Mouse (Mus musculus): ENCODE data around the gene Cyth1. TPM values are rescaled to one million over a fixed set of nuclear protein-coding genes. Genes with fewer than 3 reads are reported as not detected.

The Cyth1 gene
- polyA plus RNA-seq, 1 experiment from 2014 or later, result 4.7 TPM

- Histone ChIP-seq H3K9me3 (replicated peaks) (no peaks in the 10 kb centered on the region), H3K9ac (no peak overlapping the region), H3K4me3 (no peak overlapping the region), H3K4me2 (no peak overlapping the region), H3K27me3 (replicated peaks) (no peaks in the 10 kb centered on the region), H3K4me1 (peaks cover 6% of the 10 kb centered on the region; the same call in 1 of the 2 replicates), H3K36me3 (no peaks in the 10 kb centered on the region), H3K27ac (no peak overlapping the region)
- WGBS (ENCODE audit: insufficient replicate concordance), result 68% methylated on average over 8 of the region's 8 CpGs
- no peak for ATAC-seq
Measured at GRCm38 (mm10) chr11:118156480-118157060, 91.8 kb downstream of the Cyth1 start.

GRCm38 (mm10) chr11:118152964-118153363 is 95.4 kb downstream of the Cyth1 start:
- H3K27ac ChIP-seq, result no peak overlapping the region
- H3K27me3 ChIP-seq (replicated peaks), result no peaks in the 10 kb centered on the region
- no peak overlapping the region for H3K9ac ChIP-seq
- H3K4me3 ChIP-seq, result no peak overlapping the region
- peaks cover 3% of the 10 kb centered on the region for H3K4me1 ChIP-seq
- no peaks in the 10 kb centered on the region for H3K36me3 ChIP-seq
- no peak overlapping the region for H3K4me2 ChIP-seq
- ATAC-seq, result no peak
- H3K9me3 ChIP-seq (replicated peaks), result no peaks in the 10 kb centered on the region
- WGBS (ENCODE audit: insufficient replicate concordance), result 56% methylated on average over 4 of the region's 4 CpGs

GRCm38 (mm10) chr11:118151423-118152180 is 96.8 kb downstream of the Cyth1 start:
- Histone ChIP-seq H3K4me1 (peaks cover 9% of the 10 kb centered on the region), H3K9me3 (replicated peaks) (no peaks in the 10 kb centered on the region), H3K27me3 (replicated peaks) (no peaks in the 10 kb centered on the region), H3K36me3 (no peaks in the 10 kb centered on the region), H3K27ac (no peak overlapping the region), H3K4me2 (no peak overlapping the region), H3K4me3 (no peak overlapping the region), H3K9ac (no peak overlapping the region)
- 63% methylated on average over 5 of the region's 5 CpGs for WGBS (ENCODE audit: insufficient replicate concordance)
- ATAC-seq, result no peak

- Histone ChIP-seq H3K4me2 (no peak overlapping the region), H3K36me3 (no peaks in the 10 kb centered on the region), H3K4me3 (no peak overlapping the region), H3K27me3 (replicated peaks) (no peaks in the 10 kb centered on the region), H3K27ac (no peak overlapping the region), H3K9ac (no peak overlapping the region), H3K9me3 (replicated peaks) (no peaks in the 10 kb centered on the region), H3K4me1 (peaks cover 9% of the 10 kb centered on the region)
- no peak for ATAC-seq
- WGBS (ENCODE audit: insufficient replicate concordance), result 67% methylated on average over 9 of the region's 9 CpGs
Measured at GRCm38 (mm10) chr11:118150115-118150701, 98.2 kb downstream of the Cyth1 start.

GRCm38 (mm10) chr11:118147877-118148637 is 100.3 kb downstream of the Cyth1 start:
- Histone ChIP-seq H3K36me3 (no peaks in the 10 kb centered on the region), H3K27ac (no peak overlapping the region), H3K4me2 (no peak overlapping the region), H3K4me3 (no peak overlapping the region), H3K4me1 (peaks cover 9% of the 10 kb centered on the region), H3K9ac (no peak overlapping the region), H3K9me3 (replicated peaks) (no peaks in the 10 kb centered on the region), H3K27me3 (replicated peaks) (no peaks in the 10 kb centered on the region)
- 57% methylated on average over 9 of the region's 9 CpGs for WGBS (ENCODE audit: insufficient replicate concordance)
- ATAC-seq, result no peak

GRCm38 (mm10) chr11:118146446-118146845 is 101.9 kb downstream of the Cyth1 start:
- WGBS (ENCODE audit: insufficient replicate concordance), result 79% methylated on average over 10 of the region's 10 CpGs

GRCm38 (mm10) chr11:118145771-118146351 is 102.5 kb downstream of the Cyth1 start:
- Histone ChIP-seq H3K27ac (no peak overlapping the region; the same call in 1 of the 2 replicates), H3K27me3 (replicated peaks) (no peaks in the 10 kb centered on the region), H3K4me2 (peak overlapping the region; percentile 32), H3K4me1 (peaks cover 9% of the 10 kb centered on the region), H3K9ac (no peak overlapping the region), H3K4me3 (no peak overlapping the region), H3K36me3 (no peaks in the 10 kb centered on the region), H3K9me3 (replicated peaks) (no peaks in the 10 kb centered on the region)
- no peak for ATAC-seq
- 47% methylated on average over 16 of the region's 16 CpGs for WGBS (ENCODE audit: insufficient replicate concordance)

More at GRCm38 (mm10) chr11:118146446-118146845, 101.9 kb downstream of the Cyth1 start:
- H3K27me3 ChIP-seq (replicated peaks), result no peaks in the 10 kb centered on the region
- H3K9ac ChIP-seq, result no peak overlapping the region
- H3K27ac ChIP-seq, result no peak overlapping the region
- no peak overlapping the region for H3K4me2 ChIP-seq
- no peak for ATAC-seq
- H3K9me3 ChIP-seq (replicated peaks), result no peaks in the 10 kb centered on the region
- H3K36me3 ChIP-seq, result no peaks in the 10 kb centered on the region
- peaks cover 9% of the 10 kb centered on the region for H3K4me1 ChIP-seq
- H3K4me3 ChIP-seq, result no peak overlapping the region

- Histone ChIP-seq H3K9ac (no peak overlapping the region), H3K27ac (no peak overlapping the region), H3K4me1 (peaks cover 9% of the 10 kb centered on the region), H3K36me3 (no peaks in the 10 kb centered on the region), H3K9me3 (replicated peaks) (no peaks in the 10 kb centered on the region), H3K27me3 (replicated peaks) (no peaks in the 10 kb centered on the region), H3K4me3 (no peak overlapping the region), H3K4me2 (no peak overlapping the region)
- 68% methylated on average over 4 of the region's 4 CpGs for WGBS (ENCODE audit: insufficient replicate concordance)
- ATAC-seq, result no peak
Measured at GRCm38 (mm10) chr11:118145092-118145491, 103.3 kb downstream of the Cyth1 start.

GRCm38 (mm10) chr11:118143731-118144130 is 104.7 kb downstream of the Cyth1 start:
- Histone ChIP-seq H3K36me3 (no peaks in the 10 kb centered on the region), H3K9me3 (replicated peaks) (no peaks in the 10 kb centered on the region; the same call in 1 of the 2 replicates), H3K4me3 (no peak overlapping the region), H3K9ac (no peak overlapping the region), H3K4me2 (no peak overlapping the region), H3K4me1 (peaks cover 9% of the 10 kb centered on the region; the same call in 1 of the 2 replicates), H3K27me3 (replicated peaks) (no peaks in the 10 kb centered on the region), H3K27ac (no peak overlapping the region)
- WGBS (ENCODE audit: insufficient replicate concordance), result 66% methylated on average over 4 of the region's 4 CpGs
- ATAC-seq, result no peak

- H3K9ac ChIP-seq, result no peak overlapping the region
- 0 out of 2 replicates have a peak, but pooled peaks cover 3% of the 10 kb centered on the region for H3K4me1 ChIP-seq
- peaks cover 4% of the 10 kb centered on the region; the same call in 1 of the 2 replicates for H3K9me3 ChIP-seq (replicated peaks)
- H3K4me3 ChIP-seq, result no peak overlapping the region
- H3K4me2 ChIP-seq, result no peak overlapping the region
- no peak for ATAC-seq
- H3K36me3 ChIP-seq, result no peaks in the 10 kb centered on the region
- H3K27me3 ChIP-seq (replicated peaks), result no peaks in the 10 kb centered on the region
- H3K27ac ChIP-seq, result no peak overlapping the region
- WGBS (ENCODE audit: insufficient replicate concordance), result 57% methylated on average over 7 of the region's 7 CpGs
Measured at GRCm38 (mm10) chr11:118142547-118143165, 105.7 kb downstream of the Cyth1 start.

Data from liver, embryonic 12.5 days (tissue).